8 mouse cellular contexts compared by ENCODE assay signal in the genomic region with DNA sequence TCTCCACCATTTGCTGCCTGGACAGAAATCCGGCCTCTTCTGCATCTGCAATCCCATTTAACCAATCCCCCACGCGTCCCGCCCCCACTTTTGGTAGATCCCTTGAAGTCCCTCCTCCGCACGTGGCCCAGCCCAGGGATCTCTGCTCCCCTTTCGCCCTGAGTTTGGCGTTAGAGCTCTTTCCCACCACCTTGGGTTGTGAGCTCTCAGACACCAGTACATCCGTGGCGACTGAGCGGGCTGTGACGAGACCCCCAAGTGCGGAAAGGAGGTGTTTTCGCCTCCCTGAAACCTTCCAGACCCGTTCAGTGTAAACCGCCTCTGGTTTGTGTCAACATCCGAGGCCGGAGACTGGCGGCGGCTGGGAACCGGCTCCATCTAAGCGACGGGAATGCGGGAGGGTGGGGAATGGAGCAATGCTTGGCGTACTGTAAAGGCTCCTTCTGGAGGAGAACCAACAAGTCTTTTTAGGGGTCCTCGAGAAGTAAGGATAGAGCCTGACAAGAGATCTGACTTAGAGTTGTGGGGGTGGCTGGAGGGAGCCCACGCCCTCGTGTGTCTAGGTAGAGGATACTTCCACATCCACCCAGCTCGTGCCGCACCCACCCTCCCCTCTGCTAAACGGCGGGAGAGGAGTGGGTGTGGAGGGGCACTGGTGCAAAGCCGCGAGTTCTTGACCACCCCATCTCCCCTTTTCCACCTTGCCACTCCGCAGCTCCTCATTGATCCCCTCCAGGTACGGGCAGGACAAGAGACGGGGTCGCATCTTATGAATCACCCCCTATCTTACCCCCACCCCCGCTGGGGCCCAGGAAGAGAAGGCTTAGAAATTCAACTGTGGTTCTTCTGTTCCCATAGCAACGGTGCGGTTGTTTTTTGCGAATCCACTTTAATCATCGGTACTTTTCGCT. TPM values are rescaled to one million over a fixed set of nuclear protein-coding genes. Genes with fewer than 3 reads are reported as not detected.
A peak's percentile ranks its signal among the peaks of the same experiment; 100 is the strongest.
DNase-seq lines count a peak whose midpoint lies in the region; ATAC-seq and TF ChIP-seq lines count a peak whose summit lies in the region.

A gene (plus strand): TSS at position 900 of the 911 bp plus-strand sequence.

- no peak for TF ChIP-seq POLR2A in testis, adult 2 months (IDR thresholded peaks at IDR 0.05; ENCODE audit: control insufficient read depth, low read depth, low read length)

- no peak within 1 kb of the TSS for H3K27ac ChIP-seq in gastrocnemius, adult 2 months
- no peak within 1 kb of the TSS for H3K27ac ChIP-seq in forebrain, embryonic 13.5 days
- peak within 1 kb of the TSS; percentile 66 for H3K27ac ChIP-seq in midbrain, embryonic 14.5 days (replicated peaks; ENCODE audit: low read depth, low read length)
- no peak within 1 kb of the TSS for H3K27ac ChIP-seq in testis, adult 2 months (ENCODE audit: control insufficient read depth, insufficient read depth, low read depth, low read length)

- intact Hi-C loops in gastrocnemius, adult 2 months (cut with DNase I): no loop called here
- intact Hi-C loops in left cerebral cortex, postnatal 4 days (cut with DNase I): no loop called here

- WGBS in forebrain, embryonic 13.5 days: under 1% methylated on average over 44 of the region's 44 CpGs
- under 1% methylated on average over 44 of the region's 44 CpGs for WGBS in midbrain, embryonic 14.5 days

- H3K4me2 ChIP-seq in forebrain, embryonic 13.5 days: peak within 1 kb of the TSS; percentile 75
- peak within 1 kb of the TSS; percentile 76 for H3K4me2 ChIP-seq in midbrain, embryonic 14.5 days (ENCODE audit: low read length)

- peak; percentile 59 for ATAC-seq in forebrain, embryonic 13.5 days
- peak; percentile 59 for ATAC-seq in inflammation-experienced regulatory T-cells, adult 6 months
- ATAC-seq in midbrain, embryonic 14.5 days (ENCODE audit: low FRiP score, low TSS enrichment): peak; percentile 68

- H3K27me3 ChIP-seq in forebrain, embryonic 13.5 days: peaks cover 73% of the 10 kb centered on the region
- peaks cover 22% of the 10 kb centered on the region for H3K27me3 ChIP-seq in midbrain, embryonic 14.5 days (ENCODE audit: control insufficient read depth, insufficient read depth, low read length)
- no peaks in the 10 kb centered on the region for H3K27me3 ChIP-seq in testis, adult 2 months (ENCODE audit: control insufficient read depth, insufficient read depth, low read length)

- DNase-seq in gastrocnemius, adult 2 months: peak; percentile 37
- no peak for DNase-seq in gastrocnemius, postnatal 25 days
- DNase-seq in brain, embryonic 18.5 days (ENCODE audit: low read depth, low spot score): peak; percentile 32
- DNase-seq in left cerebral cortex, postnatal 4 days: peak; percentile 26
- DNase-seq in midbrain, embryonic 14.5 days: peak; percentile 85

- no peak for TF ChIP-seq CTCF in gastrocnemius, adult 2 months (IDR thresholded peaks at IDR 0.05)
- TF ChIP-seq CTCF in testis, adult 2 months (IDR thresholded peaks at IDR 0.05; ENCODE audit: control insufficient read depth, insufficient read depth, insufficient replicate concordance, low read depth, low read length): no peak

- peaks cover 26% of the 10 kb centered on the region for H3K4me1 ChIP-seq in forebrain, embryonic 13.5 days
- peaks cover 15% of the 10 kb centered on the region for H3K4me1 ChIP-seq in midbrain, embryonic 14.5 days (ENCODE audit: control insufficient read depth, insufficient read depth, low read length)
- peaks cover 16% of the 10 kb centered on the region for H3K4me1 ChIP-seq in testis, adult 2 months (ENCODE audit: control insufficient read depth, insufficient read depth, low read length)

- H3K9me3 ChIP-seq in forebrain, embryonic 13.5 days (replicated peaks): no peaks in the 10 kb centered on the region
- no peaks in the 10 kb centered on the region for H3K9me3 ChIP-seq in midbrain, embryonic 14.5 days (ENCODE audit: control insufficient read depth, low read length)

- H3K36me3 ChIP-seq in forebrain, embryonic 13.5 days (ENCODE audit: poor library complexity, severe bottlenecking): no peaks in the 10 kb centered on the region
- H3K36me3 ChIP-seq in midbrain, embryonic 14.5 days (ENCODE audit: control insufficient read depth, insufficient read depth, low read length): no peaks in the 10 kb centered on the region
- no peaks in the 10 kb centered on the region for H3K36me3 ChIP-seq in testis, adult 2 months (ENCODE audit: control insufficient read depth, insufficient read depth, low read length)

- H3K9ac ChIP-seq in forebrain, embryonic 13.5 days: peak within 1 kb of the TSS; percentile 65
- H3K9ac ChIP-seq in midbrain, embryonic 14.5 days (replicated peaks; ENCODE audit: low read length): peak within 1 kb of the TSS; percentile 57

- H3K4me3 ChIP-seq in gastrocnemius, adult 2 months: peak within 1 kb of the TSS; percentile 70
- H3K4me3 ChIP-seq in forebrain, embryonic 13.5 days: peak within 1 kb of the TSS; percentile 49
- peak within 1 kb of the TSS; percentile 51 for H3K4me3 ChIP-seq in midbrain, embryonic 14.5 days (replicated peaks; ENCODE audit: low read depth, low read length)
- peak within 1 kb of the TSS; percentile 78 for H3K4me3 ChIP-seq in testis, adult 2 months (ENCODE audit: control insufficient read depth, low read depth, low read length)

RNA-seq across cellular contexts. Expression of the gene that starts here (rescaled TPM):
- total RNA-seq in gastrocnemius, adult 2 months (2021): under 1 TPM in 1 of 2 experiments, not detected in 1; 0.08 TPM
- under 1 TPM in 1 of 2 experiments, not detected in 1; 0.36 TPM for total RNA-seq in gastrocnemius, postnatal 25 days (2021)
- 7.7 and 10.8 TPM in 2 replicates for polyA plus RNA-seq in forebrain, embryonic 13.5 days (2015; fragmentation: Nextera tagmentation; extraction: Ambion mirVana)
- polyA plus RNA-seq in inflammation-experienced regulatory T-cells, adult 6 months (2017; shearing (Covaris generic)): not detected
- 10 to 100 TPM; 69.1 to 73.9 TPM for total RNA-seq in left cerebral cortex, postnatal 4 days (2021)
- 35.4 and 43.3 TPM in 2 replicates for polyA plus RNA-seq in midbrain, embryonic 14.5 days (2014; fragmentation: Nextera tagmentation; extraction: Ambion mirVana)
- polyA plus RNA-seq in testis, adult 2 months (2012; rRNA removed): 7.7 and 9.8 TPM in 2 replicates

Comparison
In these comparisons a context has a peak if more than half of its experiments do, and no peak if none do; other contexts are left out.
1. RNA of the gene that starts here (total RNA-seq): 69.1 to 73.9 TPM in left cerebral cortex, postnatal 4 days; 0.36 TPM in gastrocnemius, postnatal 25 days and 0.08 TPM in gastrocnemius, adult 2 months; every median in the first group is over 10 times any median in the second.
2. Peak in DNase-seq and H3K4me3 ChIP-seq in gastrocnemius, adult 2 months; RNA of the gene not detected or under 1 TPM.
3. Peak in ATAC-seq in inflammation-experienced regulatory T-cells, adult 6 months; RNA of the gene not detected or under 1 TPM.
4. Peak in every context shown above with its lines, with median percentiles within 50 percentile points of each other: H3K4me3 ChIP-seq and ATAC-seq.